Mouse (Mus musculus) liver (tissue): Measurements from ENCODE around the gene Cnr2.

Source experiments
- DNase-seq: peaks from one replicate; pipeline ENCODE4 v3.0.0-alpha.2; 2020; ENCODE audit warnings: mixed read lengths

Gene Cnr2

DNA sequence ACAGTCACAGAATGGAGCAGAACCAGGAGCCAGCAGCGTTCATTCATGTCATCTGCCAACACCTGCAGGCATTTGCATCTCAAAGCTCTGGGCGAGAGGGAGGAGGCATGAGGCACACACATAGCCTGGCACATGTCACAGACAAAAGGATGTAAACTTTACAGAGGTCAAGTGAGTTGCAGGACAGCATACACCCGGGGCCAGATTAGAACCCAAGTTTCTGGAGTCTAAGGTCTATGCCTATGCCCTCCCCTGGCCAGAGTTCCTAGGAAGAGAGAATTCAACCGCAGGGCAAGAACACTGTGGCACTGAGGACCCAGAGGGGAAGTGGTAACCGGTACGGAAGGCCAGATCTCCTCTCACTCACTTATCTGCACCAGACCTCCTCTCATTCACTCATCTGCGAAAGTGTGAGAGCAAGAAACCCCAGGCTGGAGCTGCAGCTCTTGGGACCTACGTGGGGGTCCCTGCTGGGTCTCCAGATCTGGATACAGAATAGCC, at the start of gene Cnr2:
TSS of gene Cnr2 (plus strand) at position 324 of the 501 bp plus-strand sequence.
- no peak for DNase-seq

DNA sequence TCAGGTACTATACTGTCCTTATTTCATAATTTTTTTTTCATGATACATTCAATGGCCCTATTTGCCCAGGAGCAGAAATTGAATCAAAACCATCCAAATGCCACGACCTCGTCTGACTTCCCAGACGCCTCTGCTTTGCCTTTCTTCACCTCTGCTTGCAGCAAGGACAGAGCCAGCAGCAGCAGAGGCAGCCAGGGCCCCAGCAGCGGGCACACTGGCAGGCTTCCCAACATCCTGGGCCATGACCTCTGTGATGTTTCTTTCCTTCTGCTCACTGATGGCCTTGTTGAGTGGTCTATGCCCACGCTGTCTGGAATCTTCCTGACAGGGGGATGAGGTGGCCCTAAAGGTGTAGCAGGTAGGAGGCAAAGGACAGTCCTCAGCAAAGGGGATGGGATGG, 47.6 kb upstream of the Cnr2 start:
- no peak for DNase-seq

DNA sequence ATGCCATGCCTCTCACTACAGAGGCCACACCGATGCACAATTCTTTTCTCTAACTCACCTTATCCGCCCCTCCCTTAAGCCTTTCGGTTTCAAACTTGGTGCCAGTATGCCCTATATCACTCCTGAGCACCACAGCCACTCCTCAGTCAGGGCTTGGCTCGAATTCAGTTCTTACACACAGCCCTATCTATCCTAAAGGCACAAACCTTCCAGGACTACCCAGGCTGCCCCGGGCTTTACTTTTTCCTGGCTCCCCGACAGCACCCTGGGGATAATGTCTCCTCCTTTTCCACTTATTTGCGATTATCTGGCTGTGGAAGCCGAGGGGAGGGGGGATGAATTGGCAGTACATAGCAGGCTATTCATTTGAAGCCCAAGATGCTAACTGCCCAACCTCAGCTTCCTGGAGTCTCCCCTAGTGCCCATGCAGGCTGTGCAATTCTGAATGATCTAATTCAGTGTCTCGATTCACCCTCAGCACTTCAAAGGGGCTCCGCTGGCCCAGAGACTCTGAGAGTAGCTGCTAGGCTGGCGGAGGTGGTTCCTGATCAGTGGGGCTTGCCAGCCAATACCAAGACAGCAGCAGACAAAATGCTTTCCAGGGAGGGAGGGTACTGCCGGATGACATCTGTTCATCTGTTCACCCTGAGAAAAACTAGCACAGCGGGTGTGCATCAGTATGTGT, 44.6 kb upstream of the Cnr2 start:
- DNase-seq: peak; percentile 43

DNA sequence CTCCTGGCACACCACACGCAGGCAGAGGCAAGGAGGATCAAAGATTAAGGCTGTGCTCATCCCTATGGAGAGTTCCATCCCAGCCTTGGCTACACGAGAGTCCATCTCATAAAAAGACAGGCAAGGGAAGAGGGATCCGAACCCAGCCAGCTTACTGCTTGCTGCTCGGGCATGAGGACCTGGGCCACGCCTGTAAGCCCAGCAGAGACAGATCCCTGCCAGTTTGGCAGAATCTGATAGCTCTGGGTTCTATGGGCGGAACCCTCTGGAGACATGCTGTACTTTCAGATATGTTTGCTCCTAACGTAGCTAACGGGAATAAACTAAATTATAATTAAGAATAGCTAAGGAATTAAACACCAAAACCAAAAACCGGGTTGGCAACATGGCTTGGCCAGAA, 43.3 kb upstream of the Cnr2 start:
- peak; percentile 88 for DNase-seq

DNA sequence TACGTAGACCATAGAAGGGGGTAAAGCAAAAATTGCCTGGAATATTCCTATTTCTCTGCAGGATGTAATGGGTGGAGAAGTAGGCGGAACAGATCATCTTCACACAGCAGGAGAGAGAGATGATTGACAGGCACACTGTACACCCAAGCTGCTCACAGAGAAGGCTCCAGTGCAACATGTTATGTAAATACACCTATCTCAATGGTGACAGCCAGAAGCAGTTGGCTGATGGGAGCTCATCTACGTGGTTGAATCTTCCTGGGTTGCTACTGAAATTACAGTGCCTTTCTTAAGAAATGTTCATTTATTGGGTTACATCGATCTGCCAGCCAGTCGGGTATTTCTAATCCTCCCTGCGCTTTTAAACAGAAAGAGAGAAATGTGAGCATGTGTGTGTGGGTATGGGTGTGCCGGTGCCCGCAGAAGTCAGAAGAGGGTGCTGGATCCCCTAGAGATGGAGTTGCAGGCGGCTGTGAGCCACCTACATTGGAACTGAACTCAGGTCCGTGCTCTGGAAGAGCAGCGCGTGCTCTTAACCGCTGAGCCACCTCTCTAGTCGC, 41.1 kb upstream of the Cnr2 start:
- DNase-seq: no peak

DNA sequence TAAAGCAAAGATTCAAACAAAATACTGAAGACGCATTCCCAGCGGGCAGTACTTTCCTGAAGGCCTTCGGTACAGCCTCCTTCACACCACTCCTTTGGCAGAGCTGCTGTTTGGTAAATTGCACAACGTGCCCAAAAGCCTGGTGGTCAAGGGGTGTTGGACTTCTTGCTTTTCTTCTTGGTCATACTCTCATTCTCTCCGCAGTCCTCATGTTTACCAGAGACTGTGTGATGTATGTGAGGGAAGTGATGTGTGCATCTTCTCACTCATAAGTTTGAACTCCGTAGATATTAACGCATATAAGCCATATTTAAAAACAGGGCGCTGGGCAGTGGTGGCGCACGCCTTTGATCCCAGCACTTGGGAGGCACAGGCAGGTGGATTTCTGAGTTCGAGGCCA, 40.6 kb upstream of the Cnr2 start:
- DNase-seq: no peak

DNA sequence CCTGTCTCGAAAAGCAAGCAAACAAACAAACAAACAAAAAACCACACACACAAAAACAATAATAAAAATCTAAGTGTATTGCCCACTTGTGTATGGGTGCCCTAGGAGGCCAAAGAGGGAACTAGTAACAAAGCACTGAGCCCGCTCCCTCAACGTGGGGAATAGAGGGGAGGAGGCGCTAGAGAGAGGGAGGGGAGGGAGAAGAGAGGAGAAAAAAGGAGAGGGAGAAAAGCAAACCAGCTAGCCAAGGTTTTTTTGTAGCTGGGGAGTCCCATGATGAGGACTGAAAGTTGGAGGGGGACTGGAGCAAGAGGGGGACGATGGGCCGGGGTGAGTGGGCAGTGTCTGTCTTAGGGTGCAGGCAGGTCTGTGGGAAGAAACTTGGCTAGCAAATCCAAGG, 40.1 kb upstream of the Cnr2 start:
- peak; percentile 64 for DNase-seq

DNA sequence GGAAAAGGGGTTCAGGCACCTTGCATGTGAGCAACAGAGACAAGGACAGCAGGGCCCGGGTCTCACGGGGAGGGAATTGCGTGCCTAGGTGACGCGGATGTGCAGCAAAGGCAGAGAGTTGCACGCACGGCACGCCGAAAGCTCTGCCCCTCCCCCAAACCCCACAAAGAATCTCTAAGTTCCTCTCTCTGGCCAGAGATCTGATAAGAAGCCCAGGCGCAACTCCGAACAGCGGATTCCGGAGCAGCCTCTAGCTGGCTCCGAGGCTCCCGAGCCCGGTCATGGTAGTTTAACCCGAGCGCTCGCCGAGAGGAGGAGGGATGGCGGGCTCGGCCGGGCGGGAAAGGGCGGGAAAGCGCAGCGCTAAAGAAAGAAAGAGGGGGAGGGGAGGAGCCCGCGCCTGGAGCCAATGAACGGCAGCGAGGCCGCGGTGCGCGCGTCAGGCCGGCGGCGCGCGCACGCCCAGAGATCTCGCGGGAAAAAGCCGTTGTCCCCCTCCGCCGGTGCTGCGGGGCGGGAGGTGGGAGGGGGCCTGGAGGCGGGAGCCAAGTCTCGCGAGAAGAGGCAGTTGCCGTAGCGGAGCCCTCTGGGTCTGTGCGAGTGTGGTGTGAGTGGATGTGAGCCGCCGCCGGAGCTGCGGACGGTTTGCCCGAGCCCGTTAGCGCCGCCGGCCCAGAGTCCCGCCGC, 39.5 kb upstream of the Cnr2 start, which contains the start of gene Srsf10:
TSS of gene Srsf10 (plus strand) at position 212 of the 687 bp plus-strand sequence.
- DNase-seq: peak; percentile 98

DNA sequence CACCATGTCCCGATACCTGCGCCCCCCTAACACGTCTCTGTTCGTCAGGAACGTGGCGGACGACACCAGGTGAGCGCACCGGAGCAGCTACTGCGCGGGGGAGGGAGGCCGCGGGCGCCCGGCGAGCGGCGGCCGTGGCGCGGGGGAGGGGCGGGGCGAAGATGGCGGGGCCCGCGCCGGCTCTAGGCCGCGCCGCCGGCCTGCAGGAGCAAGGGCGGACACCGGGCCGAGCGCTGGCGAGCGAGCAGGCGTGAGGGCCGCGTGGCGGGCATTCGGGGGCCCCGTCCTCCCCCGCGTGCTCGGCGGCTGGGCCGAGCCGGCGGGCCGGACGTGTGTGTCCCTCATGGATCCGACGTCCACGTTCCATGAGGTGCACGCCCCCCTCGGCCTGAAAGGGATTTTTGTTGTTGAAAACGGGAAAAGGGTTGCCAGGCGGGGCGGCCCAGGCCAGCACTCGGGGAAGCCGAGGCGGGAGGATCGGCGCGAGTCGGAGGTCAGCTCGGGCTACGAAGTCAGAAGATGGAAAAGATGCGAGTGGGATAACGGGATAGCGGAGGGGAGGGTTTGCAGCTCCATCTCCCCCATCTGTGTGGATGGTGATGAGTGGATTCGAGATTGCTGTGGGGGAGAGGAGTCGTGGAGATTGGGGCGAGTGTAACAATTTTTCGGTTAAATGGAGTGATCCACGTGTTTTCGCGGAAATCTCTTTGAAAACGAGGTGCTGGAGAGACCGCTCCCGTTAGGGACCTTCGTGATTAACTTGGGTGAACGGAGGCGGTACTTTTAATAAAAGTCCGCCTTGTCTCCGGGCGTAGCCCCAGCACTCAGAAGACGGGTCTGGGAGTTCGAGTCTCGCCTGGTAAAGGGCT, 38.7 kb upstream of the Cnr2 start:
- peak; percentile 65 for DNase-seq

DNA sequence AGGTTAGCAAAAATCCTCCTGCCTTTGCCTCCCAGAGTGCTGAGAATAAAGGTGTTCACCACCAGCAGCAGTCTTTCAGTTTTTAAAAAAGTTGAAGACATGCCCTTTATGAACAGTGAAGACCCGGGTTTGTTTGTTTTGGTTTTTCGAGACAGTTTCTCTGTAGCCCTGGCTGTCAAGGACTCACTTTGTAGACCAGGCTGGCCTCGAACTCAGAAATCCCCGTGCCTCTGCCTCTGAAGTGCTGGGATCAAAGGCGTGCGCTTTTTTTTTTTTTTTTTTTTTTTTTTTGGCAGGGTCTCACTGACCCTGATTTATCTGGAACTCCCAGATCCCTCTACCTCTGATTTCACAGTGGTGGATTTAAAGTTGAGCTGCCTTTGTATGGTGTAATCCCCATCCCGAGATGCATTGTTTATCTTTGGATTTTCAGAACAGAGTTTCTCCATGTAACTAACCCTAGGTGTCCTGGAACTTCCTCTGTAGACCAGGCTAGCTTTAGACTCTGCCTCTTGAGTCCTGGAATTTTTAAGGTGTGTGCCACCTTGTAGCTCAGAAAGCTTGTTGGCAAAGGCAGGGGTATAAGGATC, 37.5 kb upstream of the Cnr2 start:
- DNase-seq: no peak

DNA sequence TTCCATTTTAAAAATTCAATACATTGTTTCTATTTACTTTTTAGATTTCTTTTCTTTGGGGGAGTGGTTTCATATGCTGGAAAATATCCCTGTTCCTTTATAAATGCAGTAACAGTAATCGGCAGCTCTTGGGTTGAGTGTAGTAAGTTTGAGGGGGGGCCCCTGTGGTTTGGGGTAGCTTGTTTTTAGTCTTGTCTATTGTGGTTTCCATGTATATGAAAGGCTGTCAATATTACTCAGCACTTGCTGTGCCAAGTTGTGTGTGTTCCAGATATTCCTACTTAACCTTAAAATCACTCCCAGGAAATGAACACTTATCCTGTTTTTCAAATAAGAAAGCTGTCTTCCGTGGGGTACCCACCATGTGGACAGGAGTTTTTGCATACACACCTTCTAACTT, 26.2 kb upstream of the Cnr2 start:
- DNase-seq: no peak

DNA sequence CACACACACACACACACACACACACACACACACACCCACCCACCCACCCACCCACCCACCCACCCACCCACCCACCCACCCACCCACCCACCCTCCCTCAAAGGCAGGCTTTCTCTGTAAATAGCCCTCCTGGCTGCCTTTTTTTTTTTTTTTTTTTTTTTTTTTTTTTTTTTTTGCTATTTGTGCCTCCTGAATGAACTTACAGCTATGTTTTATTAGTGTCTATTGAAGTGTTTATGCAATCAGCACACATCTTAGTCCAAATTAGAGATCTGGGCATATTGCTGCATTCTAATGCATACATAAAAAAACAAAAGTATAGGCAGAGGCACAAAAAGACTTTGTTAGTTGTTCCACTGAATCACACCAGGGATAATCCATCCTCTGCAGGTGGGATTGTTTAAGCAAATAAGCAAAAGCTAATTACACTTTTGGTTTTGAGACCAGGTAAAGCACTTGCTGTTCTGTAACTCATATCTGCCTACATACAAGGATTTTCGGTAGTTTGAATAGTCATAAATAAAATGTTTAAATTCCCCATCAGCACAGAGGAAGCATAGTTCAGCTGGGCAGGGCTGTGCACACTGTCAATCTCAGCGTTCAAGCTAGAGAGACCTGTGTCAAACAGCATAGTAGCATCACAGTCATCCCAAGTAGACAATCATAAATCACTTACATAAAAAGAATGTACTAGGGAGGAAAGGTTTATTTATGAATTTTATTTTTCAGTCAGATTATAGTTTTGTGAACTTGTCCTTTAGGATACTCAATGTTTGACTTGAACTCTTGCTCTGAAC, 24.8 kb upstream of the Cnr2 start:
- no peak for DNase-seq

DNA sequence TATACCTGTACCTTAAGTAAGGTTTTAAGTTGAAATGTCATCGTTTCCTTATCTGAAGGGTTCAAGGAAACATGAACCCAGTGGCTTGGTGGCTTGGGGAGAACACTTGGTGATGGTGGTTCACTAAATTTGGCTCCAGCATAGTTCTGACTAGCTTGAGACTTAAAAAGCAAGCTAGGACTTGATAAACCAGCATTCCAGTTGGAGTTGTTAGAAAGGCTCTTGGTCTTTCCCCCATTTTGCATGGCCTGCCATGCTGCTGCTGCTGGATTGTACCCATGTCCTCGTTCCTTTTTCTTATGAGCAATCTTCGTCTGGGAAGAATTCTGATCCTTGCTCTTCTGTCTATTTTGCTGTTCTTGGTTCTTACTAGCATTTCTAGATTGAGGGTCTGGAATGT, 23.2 kb upstream of the Cnr2 start:
- DNase-seq: no peak

DNA sequence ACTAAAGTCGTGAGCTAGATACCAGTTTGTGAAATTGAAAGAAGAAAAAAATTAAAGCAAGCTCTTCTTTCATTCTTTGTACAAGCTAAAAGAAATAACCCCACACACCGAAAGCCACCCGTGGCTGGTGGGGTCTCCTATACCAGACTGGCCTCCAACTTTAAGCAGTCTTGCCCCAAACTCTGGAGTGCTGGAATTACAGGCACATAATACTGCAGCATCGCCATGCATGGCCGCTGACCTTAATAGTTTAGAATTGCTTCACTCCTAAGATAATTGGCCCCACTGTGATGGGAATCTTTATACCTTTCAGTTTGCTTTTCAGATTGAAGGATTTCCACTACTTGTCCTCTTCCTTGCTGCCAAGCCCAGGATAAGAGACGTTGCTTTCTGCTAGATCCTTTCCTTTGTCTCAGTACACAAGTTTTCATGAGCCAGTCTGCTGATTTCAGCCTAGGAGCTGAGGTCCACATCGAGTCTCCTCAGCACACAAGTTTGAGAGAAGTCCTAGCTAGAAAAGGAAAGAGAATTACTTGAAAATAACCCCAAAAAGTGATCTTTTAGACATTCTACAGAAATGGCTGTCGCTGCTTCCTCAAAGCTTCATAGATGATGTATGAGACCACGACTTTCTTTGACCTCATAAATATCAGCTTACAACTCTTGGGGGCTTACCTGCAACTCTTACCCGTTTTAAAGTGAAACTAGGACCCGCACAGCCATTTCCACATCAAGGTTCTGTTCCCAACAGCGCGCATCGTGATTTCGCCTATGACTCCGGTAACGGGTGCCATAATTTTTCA, 22.4 kb upstream of the Cnr2 start:
- no peak for DNase-seq

DNA sequence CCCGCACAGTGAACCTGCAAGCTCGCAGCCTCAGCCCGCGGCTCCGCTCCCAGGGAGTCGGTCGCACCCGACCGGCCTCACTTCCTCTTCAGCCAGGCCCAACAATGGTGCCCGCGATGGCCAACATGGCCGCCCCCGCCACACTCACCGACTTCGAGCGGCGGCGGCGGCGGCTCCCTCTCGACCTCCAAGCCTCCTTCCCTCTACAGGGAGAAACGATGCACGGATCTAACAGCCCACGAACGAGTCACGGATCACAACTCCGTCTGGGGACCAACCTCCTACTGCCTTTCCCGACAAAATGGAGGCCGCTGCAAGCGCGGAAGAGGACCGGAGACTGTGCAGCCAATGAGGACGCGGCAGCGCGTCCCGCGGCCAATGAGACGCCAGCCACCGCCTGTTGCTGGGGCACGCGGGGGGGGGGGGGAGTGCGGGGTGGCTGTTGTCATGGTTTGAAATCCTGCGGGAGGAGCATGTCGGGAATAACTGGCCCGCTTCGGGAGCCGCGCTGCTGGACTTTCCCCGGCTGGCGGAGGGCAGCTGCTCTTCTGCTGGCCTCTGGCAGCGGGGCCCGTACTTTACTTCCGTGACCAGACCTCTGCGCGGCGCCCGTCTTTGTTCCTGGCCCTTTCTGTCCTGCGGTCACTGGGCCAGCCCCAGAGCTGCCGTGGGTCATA, 21.5 kb upstream of the Cnr2 start, which contains the start of gene Pnrc2:
TSS of gene Pnrc2 (minus strand) at position 325 of the 677 bp plus-strand sequence.
- DNase-seq: peak; percentile 97

DNA sequence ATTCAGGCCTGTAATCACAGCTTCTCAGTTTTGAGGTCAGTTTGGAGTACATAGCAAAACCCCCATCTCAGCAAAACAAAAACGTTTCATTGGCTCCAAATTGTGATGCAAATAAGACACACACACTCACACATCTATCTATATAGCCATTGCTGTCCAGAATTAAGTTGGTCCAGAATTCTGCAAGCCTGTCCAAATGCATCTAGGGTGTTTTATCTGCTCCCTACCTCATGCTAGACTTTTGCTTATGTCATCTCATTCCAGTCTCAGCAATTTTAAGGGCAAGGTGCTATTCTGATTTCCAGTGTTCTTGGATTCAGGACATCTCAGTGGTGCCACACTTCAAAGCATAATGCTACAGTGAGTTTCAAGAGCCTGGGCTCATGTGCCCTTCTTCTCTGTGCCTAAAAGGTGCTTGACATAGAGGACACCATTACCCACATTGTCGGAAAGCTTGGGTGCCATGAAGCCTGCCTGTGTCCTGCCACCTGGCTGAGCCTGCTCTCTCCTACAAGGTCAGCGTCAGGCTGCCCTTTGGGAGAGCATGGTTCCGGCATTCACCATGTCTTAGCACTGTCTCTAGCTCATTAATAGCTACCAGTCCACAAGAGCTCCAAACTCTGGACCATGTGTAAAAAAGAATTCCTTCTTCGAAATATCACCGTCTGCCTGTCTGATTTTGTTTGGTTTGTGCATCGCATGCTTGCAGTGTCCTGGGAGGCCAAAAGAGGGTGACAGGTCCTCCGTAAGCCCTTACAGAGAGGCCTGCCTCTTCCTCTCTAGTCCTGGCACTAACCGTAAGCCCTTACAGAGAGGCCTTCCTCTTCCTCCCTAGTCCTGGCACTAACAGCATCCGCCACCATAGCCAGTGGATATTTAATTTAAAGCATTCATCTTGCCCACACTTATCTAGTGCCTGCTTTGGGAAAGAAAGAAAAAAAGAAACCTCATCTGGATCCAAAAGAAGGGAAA, 20.3 kb upstream of the Cnr2 start:
- no peak for DNase-seq

DNA sequence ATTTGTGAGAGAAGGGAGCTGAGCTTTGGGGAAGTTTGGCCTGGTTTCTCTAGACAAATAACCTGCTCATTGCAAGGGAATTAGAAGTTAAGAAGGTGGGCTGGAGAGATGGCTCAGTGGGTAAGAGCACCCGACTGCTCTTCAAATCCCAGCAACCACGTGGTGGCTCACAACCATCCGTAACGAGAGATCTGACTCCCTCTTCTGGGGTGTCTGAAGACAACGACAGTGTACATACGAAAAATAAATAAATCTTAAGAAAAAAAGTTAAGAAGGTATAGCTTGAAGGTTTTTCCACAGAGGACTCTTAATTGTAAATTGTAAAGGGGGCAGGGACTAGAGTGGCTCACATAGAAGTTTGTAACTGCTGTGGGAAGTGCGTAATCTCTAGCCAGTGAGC, 19.6 kb upstream of the Cnr2 start:
- no peak for DNase-seq

DNA sequence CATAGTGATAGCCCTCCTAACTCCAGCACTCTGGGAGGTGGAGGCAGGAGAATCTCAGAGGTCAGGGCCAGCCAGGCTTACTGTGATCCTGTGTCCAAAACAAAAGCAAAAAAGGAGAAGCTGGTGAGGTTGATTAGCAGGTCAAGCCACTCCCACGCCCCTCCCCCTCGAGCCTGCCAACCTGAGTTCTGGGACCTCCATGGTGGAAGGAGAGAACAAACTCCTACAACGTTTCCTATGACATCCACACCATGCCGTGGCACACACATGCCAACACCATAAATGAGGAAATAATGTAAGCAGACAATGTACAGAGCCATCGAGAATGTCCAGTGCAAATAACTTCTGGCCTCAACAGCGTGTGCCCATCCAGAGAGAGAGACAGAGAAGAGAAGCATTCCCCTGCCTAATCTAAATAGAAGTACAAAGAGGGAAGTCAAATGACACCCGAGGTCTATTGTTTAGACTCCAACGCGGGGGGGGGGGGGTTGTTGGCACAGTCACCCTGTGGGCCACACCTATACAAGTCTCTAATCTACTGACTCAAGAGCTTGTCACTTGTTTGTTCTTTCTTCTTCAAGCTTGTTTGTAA, 19.1 kb upstream of the Cnr2 start:
- peak; percentile 81 for DNase-seq
